Mouse (Mus musculus) liver, adult 2 months (tissue): ENCODE data around the gene Mbnl2.

Source experiments
- CTCF ChIP-seq: fragments of 200-500 bp; IDR thresholded peaks from 2 replicates; pipeline ENCODE4 v1.5.1; 2011; ENCODE audit warnings: low read depth, low read length, control low read depth
- POLR2A ChIP-seq: fragments of 200-500 bp; IDR thresholded peaks from 2 replicates; pipeline ENCODE4 v1.6.1; 2011; ENCODE audit warnings: low read length, control low read depth; ENCODE audit not compliant: insufficient read depth; ENCODE audit errors: extremely low read depth

- TF ChIP-seq POLR2A (no peak), CTCF (no peak)
These were observed 82.0 kb downstream of the Mbnl2 start for GRCm38 (mm10) chr14:120357321-120358070.
